Mouse (Mus musculus) cerebellum, postnatal 4 days (tissue): ENCODE data around the gene Grm1.
"Not testable (repeated sequence)": the region's sequence is repeated elsewhere in the genome, so short reads cannot be mapped to it uniquely, and the experiment has no call there.

Source experiments
- DNase-seq, 2 experiments: peaks; one replicate each; pipeline ENCODE4 v3.0.0; 2022; ENCODE audit warnings: low spot score in 2 of 2, mixed read lengths in 1 of 2

Grm1 gene

DNA sequence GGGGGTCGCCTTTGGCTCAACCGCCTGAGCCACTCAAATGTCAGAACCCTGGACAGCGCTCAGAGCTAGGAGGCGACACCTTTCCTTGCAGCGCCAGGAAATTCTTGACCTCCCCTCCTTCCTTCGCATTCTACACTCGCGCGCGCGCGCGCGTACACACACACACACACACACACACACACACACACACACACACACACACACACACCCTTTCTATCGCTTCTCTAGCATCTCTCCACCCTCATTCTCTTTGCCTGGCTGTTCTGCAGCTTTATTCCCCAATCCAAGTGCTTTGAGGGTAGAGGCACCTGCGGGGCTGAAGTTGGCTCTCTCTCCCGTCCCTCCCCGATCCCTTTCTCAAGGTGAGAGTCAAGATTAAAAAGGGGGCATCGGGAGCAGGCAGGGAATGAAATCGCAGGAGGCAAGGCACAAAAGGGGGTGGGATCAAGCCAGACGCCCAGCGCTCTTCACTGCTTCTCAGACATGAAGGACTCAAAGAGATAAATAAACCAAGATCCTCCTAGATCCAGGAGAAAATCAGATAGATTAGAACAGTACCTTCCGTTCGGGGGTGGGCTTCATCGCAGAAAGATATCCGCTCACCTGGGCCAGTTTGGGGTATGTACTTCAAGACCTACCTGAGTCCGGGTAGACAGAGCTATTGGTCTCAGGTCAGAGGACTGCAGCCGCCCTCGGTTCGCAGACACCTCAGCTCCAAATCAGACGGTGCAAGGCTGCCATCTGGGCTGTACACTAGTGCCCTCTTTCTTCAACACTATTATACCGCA lies at the start of gene Grm1:
Gene Grm1 (minus strand): TSS at position 746 of the 788 bp plus-strand sequence.
- DNase-seq = peak in 1 of 2 experiments; percentile 44

DNA sequence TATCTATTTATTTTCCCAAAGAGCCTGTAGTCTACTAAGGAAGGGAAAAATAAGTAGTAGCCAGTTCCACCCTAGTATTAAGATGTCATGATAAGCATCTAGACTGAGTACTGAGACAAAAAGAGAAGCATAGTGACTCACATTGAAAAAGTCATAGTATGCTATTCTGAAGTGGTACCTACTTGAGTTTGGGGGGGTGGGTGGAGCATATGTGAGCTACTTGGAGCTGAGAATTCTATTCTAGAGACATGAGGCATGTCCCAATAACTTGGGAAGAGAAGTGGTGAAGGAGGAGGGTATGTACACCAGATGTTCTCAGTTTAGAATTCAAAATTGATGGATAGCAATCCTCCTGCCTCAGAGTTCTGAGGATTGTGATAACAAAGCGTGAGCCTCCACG lies 39.6 kb upstream of the Grm1 start:
- no peak for DNase-seq

DNA sequence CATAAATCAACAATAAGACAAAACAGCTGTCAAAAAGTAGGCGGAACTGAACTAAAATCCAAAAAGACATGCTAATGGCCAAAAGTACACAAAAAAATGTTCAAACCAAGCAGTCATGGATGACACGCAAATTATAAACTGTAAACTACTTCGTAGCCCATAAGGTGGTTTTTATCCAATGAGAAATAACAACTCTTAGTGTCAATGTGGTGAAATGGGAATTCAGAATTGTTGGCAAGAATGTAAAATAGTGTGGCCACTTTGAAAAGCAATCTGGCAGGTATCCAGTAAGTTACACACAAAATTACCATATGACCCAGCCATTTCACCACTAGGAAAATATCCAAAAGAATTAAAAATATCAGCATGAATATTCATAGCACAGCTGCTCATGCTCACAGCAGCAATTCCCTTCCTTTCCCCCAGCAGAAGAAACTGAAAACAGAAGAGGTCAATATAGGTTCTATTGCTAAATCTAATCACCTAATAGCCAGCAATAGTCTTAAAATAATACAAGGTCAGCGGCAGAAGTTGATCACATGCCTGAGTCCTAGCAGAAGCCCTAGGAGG lies 16.4 kb upstream of the Grm1 start:
- DNase-seq = no peak

DNA sequence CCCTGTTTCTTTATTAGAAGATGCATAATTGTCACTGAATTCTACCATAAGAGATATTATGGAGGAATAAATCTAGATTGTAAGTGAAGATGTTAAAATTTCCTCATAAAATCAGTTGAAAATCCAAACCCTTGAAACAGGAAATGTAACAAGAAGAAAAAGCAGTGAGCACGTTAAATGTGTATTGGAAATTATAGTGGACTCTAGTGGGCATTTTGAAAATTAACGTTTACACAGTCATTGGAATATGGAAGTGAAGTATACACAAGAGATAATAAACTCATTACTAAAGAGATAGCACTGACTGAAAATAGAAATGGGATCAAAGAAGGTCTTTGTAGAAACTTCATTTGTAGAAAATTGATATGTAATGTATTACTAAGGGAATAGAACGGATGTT lies 4.2 kb upstream of the Grm1 start:
- no peak for DNase-seq

DNA sequence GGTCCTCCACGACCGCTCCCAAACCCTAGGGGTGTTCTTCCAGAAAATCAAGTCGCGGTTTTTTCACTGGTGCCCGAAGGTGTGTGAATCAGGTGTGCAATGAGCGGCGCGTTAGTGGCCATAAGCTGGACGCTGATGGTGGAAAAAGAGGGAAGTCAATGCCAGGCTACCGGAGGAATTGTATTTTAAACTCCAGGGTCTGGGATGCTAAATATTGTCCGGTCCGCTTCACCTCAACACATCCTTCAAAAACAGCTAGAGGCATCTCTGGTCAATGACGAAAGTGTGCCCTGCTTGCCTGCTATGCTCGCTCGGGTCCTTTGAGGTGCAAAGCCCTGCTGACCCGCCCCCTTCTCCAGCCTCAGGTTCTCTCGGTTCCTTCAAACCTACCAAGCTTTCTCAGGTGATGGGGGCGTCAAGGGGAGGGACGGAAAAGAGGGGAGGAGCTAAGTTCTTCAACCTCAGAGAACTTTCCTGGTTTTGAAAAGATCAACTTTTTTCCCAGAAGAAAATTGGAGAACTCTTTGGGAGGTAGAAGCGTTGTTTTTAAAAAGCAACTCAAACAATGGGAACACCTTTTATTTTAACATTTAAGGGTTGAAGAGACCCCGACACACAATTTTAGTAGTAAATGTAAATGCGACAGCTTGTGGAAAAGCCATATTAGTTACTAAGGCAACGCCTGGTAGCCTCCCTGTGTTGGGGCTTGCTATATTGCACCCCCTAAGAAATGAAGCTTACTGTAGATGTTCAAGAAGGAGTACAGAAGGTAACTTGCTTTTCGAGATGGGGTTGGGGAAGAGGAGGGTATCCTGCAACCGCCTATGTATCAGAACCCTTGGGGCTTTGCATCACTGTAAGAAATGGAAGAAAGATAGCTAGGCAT lies 1.2 kb downstream of the Grm1 start:
- no peak for DNase-seq

DNA sequence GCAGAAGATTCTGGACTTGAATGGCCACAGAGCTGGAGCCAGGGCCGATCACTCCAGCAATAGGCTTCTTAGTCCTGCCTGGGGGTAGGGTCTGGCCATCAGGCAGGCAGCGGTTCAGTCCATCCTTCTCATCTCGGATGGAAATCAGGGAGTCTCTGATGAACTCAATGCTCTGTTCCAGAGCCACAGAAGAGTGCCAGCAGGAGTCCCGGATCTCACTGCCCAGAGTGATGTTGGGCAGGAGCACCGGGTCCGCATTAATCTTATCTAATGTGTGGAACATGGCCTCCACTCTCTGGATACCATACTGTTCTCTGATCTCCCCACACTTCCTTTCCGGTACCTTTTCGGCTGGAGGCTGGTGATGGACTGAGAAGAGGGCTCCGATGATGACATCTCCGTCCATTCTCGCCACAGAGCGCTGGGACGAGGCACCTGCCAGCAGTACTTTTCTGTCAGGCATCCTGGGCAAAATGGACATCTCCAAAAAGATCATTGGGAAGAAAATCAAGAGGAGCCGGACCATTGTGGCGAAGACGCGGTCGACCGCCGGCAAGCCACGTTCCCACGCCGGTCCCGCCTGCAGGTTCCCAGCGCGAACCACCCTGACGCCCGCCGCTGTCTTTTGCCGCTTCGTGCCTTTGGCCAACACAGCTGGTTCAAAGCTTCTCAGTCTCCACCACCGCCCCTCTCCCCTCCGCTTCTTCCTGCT lies 2.0 kb downstream of the Grm1 start:
- DNase-seq = peak in 1 of 2 experiments; percentile 28

DNA sequence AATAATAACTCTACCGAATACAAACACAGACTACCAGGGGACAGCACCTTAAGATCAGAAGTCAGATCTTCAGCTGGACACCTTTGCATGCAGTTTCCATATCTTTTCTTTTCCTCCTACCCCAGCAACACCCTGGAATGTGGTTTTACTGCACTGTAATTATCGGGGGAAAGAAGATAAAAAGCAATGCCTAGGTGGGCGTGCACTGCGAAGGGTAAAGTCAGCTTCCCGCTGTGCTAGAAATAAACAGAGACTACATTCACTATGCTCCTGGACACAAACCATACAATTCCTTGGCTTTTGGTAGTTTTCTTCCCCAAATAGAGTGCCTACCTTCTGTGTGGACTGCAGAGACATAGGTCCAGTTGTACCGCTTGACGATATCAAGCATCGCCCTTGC lies 2.6 kb downstream of the Grm1 start:
- no peak for DNase-seq

DNA sequence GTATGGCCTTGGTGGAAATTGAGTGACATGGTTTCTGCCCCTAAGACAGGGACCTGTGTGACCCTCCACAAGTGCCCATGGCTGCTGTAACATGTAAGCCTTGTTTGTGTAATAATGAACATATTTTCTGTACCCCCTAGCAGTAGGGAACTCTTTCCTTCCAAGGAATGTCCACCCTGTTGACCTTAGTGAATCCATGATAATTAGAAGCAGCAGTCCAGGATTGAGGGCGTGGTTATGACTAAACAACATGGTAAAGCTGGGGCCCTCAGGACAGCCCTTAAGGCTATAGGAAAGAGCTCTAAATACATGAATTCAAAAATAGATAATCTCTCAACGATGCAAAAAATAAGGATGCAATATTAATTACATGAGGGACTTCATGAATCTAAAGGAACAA lies 17.0 kb downstream of the Grm1 start:
- DNase-seq = no peak

DNA sequence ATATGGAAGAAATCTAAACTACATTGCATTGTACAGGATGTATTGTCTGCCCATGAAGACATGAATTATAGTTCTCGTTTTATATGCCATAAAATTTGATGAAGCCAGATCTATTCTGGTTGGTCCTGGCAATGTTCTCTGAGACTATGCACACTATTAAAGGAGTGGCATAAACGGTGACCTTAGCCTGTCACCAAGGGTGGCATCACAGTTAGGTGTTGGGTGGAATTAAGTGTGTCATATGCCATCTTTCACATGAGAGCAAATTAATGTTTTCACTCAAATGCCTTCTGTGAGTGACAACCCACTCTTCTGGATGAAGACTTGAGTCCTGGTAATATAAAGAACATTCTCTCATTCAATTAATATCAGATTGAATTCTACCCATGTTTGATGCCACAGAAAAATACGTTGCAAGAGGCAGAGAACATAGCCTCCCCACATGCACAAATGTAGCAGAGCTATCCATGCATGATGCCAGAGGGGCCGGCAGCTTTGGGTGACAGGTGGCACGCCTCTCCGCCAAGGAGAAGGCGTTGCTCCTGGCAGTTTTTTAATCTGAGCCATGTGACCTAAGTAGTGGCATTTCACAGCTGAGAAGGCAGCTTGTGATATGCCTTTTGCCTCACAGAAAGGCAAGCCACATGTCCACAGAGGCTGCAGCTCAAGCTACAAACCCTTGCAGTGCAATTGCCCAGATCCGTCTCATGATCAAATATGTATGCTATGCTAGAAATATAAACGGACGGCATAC lies 20.7 kb downstream of the Grm1 start:
- peak in 1 of 2 experiments; percentile 65 for DNase-seq

DNA sequence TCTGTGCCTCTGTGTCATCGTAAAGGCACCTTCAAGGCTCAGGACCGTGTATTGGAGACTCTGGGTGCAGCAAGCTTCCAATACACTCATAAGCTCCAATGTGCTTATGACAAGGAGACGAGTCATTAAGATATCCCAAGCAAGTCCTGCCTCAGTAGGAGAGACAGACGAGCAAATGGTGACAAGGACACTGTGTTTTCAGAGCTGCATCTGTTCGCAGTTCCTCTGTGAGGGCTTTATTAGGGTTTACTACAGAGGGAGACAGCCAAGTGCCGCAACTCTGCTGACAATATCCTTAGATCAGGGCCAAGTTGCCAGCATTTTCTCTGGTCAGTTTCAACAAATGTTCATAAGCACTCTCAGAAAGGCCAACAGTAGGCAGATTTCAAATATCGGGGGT lies 32.8 kb downstream of the Grm1 start:
- no peak for DNase-seq

DNA sequence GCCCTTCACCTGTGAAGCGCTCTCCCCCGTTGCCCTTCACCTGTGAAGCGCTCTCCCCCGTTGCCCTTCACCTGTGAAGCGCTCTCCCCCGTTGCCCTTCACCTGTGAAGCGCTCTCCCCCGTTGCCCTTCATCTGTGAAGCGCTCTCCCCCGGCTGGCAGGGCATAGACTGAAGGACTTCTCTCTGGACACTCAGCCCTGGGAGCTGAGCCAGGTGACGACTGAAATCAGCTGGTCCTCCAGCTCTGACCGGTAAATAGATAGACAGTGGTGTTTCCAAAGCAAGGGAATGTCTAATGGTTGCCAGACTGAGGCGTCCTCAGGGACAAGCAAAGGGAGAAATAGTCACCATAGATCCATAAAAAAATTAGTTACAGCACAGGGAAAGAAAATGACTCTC lies 36.7 kb downstream of the Grm1 start:
- not testable (repeated sequence) for DNase-seq

DNA sequence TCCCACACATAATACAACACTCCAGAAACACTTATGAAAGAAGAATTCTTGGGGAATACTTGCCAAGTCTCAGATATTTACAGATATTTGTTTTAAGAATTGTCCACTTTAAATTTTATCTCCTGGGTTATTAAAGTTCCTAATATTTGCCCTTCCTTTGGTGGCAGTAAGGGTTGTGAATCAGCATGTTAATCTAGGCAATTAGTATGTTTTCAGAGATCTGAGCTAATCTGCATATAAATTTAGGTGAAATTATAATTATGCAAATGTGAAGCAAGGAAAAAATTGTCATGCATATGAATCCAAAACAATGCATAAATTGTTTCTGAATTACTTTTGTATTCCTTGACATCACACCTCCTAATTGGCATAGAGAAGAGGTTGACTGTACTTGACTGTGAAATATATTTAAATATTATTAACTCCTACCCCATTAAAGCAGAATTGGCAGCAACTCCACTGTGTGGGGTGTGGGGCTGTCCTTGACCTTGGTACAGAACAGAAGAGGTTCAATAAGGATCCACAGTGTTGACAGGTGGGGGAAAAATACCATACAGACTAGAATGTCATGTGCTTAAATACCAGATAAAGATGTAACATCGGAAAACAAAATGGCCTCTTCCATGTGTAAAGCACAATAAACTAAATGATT lies 37.6 kb downstream of the Grm1 start:
- no peak for DNase-seq

DNA sequence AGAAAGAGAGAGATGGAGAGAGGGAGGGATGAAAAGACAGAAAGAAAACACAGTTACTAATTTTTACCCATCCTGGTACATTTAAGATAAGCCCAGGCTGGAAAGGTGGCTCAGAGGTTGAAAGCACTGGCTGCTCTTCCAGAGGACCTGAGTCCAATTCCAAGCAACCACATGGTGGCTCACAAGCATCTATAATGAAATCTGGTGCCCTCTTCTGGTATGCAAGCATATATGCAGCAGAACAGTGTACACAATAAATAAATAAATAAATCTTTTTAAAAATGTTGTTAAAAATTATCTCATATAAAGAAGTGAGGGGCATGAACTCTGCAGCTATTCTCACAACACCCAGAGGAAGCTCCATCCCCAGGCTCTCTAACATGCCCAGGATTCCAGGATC lies 42.8 kb downstream of the Grm1 start:
- no peak for DNase-seq

DNA sequence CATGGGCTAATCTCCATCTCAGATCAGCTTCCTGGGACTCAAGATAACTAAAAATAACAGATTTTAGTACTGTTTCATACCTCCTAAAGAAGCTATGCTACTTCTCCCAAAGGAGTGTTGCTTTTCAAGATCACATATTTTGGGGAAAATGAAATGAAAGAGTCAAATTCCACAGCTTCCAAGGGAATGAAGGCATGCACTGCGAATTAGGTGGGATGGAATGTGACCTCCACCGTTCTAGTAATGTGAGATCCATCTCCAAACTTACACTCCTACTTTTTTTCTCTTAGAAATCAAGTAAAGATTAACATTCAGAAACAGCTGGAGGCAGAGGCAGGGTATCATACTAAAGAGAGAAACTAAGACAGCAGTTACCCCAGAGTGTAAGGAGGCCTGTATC lies 49.9 kb downstream of the Grm1 start:
- DNase-seq = no peak

DNA sequence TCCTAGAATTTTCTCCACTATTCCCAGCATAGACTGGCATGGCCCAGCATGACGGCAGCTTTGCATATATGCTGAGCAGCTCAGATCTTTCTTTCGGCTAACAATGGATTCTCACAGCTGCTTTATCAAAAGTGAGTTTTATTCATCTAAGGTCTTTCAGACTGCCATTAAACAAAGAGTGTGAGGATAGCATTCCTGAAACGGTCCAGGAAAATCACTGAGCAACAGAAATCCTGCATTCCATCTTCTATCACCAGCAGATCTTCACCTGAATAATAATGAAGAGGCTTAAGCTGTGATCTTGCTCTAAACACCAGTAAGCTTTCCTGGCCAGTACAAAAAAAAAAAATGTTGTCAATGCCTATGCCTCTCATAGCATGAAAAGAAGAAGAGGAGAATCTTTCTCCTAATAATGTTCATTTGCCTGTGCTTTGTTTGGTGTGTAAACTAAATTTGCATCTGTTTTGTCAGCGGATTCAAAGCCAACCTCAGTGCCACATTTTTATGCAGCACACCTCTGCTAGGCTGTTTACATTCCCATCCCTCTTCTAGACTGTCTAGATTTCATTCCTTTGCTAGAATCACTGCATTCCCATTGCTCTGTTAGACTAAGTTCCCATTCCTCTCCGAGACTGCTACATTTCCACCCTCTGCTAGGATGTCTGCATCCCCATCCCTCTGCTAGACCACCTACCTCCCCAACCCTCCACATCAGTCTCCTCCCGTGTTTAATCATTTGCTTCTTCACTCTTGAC lies 56.2 kb downstream of the Grm1 start:
- DNase-seq = no peak

DNA sequence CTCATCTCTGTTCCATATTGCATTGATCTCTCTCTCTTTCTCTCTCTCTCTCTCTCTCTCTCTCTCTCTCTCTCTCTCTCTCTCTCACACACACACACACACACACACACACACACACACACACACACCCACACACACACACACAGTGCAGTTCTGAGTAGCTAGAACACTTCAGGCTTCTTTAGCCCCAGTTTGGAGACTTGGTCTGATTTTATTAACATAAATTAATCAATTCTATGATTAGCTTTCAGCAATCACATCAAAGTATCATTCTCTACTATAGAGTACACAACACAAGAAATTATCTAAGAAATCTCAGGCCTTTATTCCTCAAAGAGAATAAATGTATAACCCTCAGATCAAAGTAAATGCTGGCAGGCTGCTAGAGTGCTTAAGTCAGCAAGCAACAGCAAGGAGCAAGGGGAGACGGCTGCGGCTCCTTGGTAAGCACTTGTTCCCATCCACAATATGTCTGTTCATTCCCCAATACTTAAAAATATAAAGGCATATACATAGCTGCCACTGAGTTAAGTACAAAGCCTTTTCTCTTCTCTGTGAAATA lies 63.1 kb downstream of the Grm1 start:
- DNase-seq = no peak

DNA sequence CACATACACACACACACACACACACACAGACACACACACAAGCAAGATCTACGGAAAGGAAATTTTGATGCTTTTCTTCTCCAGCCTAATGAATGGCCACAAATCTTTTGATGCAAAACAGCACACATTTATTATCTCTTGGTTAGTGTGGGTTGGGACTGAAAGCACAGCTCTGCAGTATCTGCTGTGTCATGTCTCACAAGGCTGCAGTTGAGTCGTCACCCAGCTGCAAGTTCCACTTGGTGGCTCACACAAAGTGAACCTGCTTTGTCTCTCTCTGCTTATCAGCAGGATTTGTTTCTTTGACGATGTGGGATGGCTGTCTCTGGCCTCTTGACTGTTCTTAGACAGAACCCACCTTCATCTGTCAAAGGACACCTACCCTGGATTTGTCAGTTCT lies 68.5 kb downstream of the Grm1 start:
- DNase-seq = no peak

DNA sequence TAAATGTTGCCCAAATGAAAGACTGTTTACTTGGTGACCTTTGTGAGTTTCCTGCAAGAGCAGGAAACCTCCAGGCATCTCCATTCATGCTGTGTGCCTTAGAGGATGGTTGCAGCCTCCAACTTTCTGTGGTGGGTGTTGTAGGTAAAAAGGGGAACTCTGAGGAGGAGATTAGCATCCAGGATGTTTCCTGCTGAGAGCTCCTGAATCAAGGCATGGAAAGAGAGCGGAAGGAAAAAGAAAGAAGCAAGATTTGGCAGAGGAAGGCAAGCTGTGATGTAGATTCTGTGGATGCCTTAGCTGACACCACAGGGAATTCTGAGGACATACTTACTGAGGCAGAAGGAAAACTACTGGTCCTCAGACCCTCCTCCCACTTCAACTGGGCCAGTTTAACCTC lies 85.4 kb downstream of the Grm1 start:
- DNase-seq = no peak

DNA sequence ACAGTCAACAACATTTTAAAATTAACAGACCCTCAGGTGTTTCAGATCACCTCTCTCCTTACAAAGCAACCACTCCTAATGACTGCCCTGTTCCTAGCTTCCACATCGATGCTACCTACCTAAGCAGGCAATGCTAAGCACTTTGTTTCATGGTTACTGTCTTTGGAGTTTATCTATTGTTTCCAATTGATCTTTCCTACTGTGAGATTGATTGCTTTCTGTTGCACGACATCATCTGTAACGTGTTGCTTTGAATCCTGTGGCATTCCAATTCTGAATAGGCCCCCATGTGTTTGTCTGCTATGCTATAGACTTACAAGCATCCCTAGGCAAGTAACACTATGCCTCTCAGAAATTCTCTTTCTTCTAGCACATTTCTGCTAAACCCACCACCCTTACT lies 90.4 kb downstream of the Grm1 start:
- no peak for DNase-seq

DNA sequence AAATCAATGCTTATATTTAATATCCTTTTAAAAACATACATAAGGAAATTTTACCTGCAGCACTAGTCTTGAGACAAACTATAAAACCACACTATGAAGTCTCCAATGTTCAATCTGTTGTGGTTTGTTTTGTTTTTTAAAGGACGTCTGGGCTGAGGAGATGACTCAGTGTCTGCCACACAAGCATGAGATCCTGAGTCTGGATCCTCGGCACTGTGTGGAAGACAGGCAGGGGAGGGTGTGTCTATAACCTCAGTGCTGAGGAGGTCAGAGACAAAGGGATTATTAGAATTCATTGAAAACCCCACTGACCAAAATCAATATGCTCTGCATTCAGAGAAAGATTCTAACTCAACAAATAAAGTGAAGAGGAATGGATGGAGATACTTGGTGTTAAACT lies 110.8 kb downstream of the Grm1 start:
- DNase-seq = no peak
